Mouse (Mus musculus): ENCODE measurements around the gene Cryba4.

DNA sequence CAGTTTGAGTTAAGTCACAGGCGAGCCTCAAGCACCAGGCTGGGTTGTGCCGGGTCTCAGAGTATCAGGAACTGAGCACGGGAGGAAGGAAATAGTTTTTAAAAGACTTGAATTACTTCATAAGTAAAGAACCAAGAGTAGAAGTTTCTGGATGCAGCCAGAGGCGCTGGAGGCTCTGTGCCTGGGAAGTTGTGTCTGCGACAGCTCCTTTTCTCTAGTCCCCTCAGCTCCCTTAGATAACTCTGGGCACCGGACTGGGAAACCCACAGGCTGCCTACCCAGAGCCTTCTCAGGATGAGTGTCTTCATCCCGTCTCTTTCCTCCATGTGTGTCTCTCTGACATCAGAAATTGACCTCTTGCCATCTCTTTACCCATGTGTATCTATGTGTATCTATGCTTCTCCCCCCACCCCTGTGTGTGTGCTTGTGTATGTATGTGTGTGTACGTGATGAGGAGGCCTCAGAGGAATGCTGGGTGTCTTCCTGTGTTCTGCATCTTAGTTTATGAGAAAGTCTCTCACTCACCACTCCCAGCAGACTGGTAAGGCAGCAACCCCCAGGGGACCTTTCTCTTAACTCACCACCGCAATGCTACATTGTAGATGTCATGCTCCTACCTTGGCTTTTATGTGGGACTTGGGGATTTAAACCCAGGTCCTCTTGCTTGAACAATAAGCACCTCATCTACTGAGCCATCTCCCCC is 30.6 kb upstream of the Cryba4 start:
- TF ChIP-seq FLI1 (IDR thresholded peaks at IDR 0.05; ENCODE audit: low read length): no peak
- no peak for TF ChIP-seq GATA1 (IDR thresholded peaks at IDR 0.05; ENCODE audit: borderline replicate concordance, low read length)
